17 mouse cellular contexts compared by ENCODE assay signal in genomic region chr10:59798371-59798770, GRCm38 (mm10).
DNase-seq lines count a peak whose midpoint lies in the region; ATAC-seq and TF ChIP-seq lines count a peak whose summit lies in the region.
"Had no signal": no experiment of that assay in that cellular context is flagged by ENCODE, and none has a peak within 500 bp of the region (broad histone marks: within the 10 kb centered on the region; RNA-seq: fewer than 3 reads in every experiment).

No protein-coding gene starts in this region.

- no peak overlapping the region for H3K4me3 ChIP-seq in kidney, adult 2 months (ENCODE audit: insufficient read depth, low read depth, low read length)
- H3K4me3 ChIP-seq in kidney, embryonic 14.5 days (ENCODE audit: low read length), result no peak overlapping the region
- no peak overlapping the region for H3K4me3 ChIP-seq in midbrain, embryonic 11.5 days (ENCODE audit: low read depth, low read length)
- H3K4me3 ChIP-seq in midbrain, embryonic 16.5 days (ENCODE audit: low read depth, low read length), result no peak overlapping the region
- H3K4me3 ChIP-seq: embryonic facial prominence, embryonic 13.5 days; forebrain, embryonic 13.5 days; gastrocnemius, adult 2 months; heart, embryonic 12.5 days; hindbrain, embryonic 12.5 days had no signal

- no peak for ATAC-seq in kidney, embryonic 14.5 days (ENCODE audit: low FRiP score, low TSS enrichment)
- 0 out of 2 replicates have a peak, but pooled peaks have one; percentile 14 for ATAC-seq in midbrain, embryonic 11.5 days (ENCODE audit: low FRiP score)
- ATAC-seq in midbrain, embryonic 16.5 days, result no peak
- ATAC-seq: forebrain, embryonic 13.5 days had no signal

- no peaks in the 10 kb centered on the region for H3K27me3 ChIP-seq in kidney, adult 2 months (replicated peaks; ENCODE audit: control insufficient read depth, insufficient read depth, low read length)
- no peaks in the 10 kb centered on the region for H3K27me3 ChIP-seq in kidney, embryonic 14.5 days (ENCODE audit: control insufficient read depth, insufficient read depth, low read length)
- no peaks in the 10 kb centered on the region for H3K27me3 ChIP-seq in midbrain, embryonic 11.5 days (ENCODE audit: control insufficient read depth, insufficient read depth, low read length)
- no peaks in the 10 kb centered on the region for H3K27me3 ChIP-seq in midbrain, embryonic 16.5 days (ENCODE audit: control insufficient read depth, insufficient read depth, low read depth, low read length)
- H3K27me3 ChIP-seq: embryonic facial prominence, embryonic 13.5 days; forebrain, embryonic 13.5 days; heart, embryonic 12.5 days; hindbrain, embryonic 12.5 days had no signal

- WGBS in kidney, adult 2 months, result 49% methylated on average over 3 of the region's 3 CpGs
- 63% methylated on average over 3 of the region's 3 CpGs for WGBS in kidney, embryonic 14.5 days
- 57% methylated on average over 3 of the region's 3 CpGs for WGBS in midbrain, embryonic 11.5 days
- WGBS in midbrain, embryonic 16.5 days, result 45% methylated on average over 3 of the region's 3 CpGs

- no peak for TF ChIP-seq POLR2A in kidney, adult 2 months (IDR thresholded peaks at IDR 0.05; ENCODE audit: low read depth, low read length)

- H3K36me3 ChIP-seq in kidney, adult 2 months (ENCODE audit: control insufficient read depth, insufficient read depth, low read length), result no peaks in the 10 kb centered on the region
- H3K36me3 ChIP-seq in kidney, embryonic 14.5 days (ENCODE audit: control insufficient read depth, insufficient read depth, low read length), result no peaks in the 10 kb centered on the region
- no peaks in the 10 kb centered on the region for H3K36me3 ChIP-seq in midbrain, embryonic 11.5 days (ENCODE audit: control insufficient read depth, insufficient read depth, low read length)
- H3K36me3 ChIP-seq in midbrain, embryonic 16.5 days (ENCODE audit: control insufficient read depth, insufficient read depth, low read length), result no peaks in the 10 kb centered on the region
- H3K36me3 ChIP-seq: heart, embryonic 12.5 days; hindbrain, embryonic 12.5 days had no signal

- TF ChIP-seq CTCF in kidney, adult 2 months (conservative IDR thresholded peaks at IDR 0.05; ENCODE audit: insufficient read depth, insufficient read length, low read depth, low read length), result no peak

- no peaks in the 10 kb centered on the region for H3K9me3 ChIP-seq in kidney, embryonic 14.5 days (ENCODE audit: control insufficient read depth, low read length)
- no peaks in the 10 kb centered on the region for H3K9me3 ChIP-seq in midbrain, embryonic 11.5 days (ENCODE audit: control insufficient read depth, low read length)
- no peaks in the 10 kb centered on the region for H3K9me3 ChIP-seq in midbrain, embryonic 16.5 days (replicated peaks; ENCODE audit: control insufficient read depth, low read length, poor library complexity, severe bottlenecking)
- H3K9me3 ChIP-seq: embryonic facial prominence, embryonic 13.5 days; forebrain, embryonic 13.5 days; heart, embryonic 12.5 days; hindbrain, embryonic 12.5 days had no signal

- H3K4me2 ChIP-seq in kidney, embryonic 14.5 days (replicated peaks; ENCODE audit: low read depth, low read length), result no peak overlapping the region
- H3K4me2 ChIP-seq in midbrain, embryonic 11.5 days, result no peak overlapping the region
- H3K4me2 ChIP-seq in midbrain, embryonic 16.5 days (ENCODE audit: low read length), result no peak overlapping the region
- H3K4me2 ChIP-seq: embryonic facial prominence, embryonic 13.5 days; forebrain, embryonic 13.5 days; heart, embryonic 12.5 days; hindbrain, embryonic 12.5 days had no signal

- H3K9ac ChIP-seq in kidney, embryonic 14.5 days (ENCODE audit: low read depth, low read length), result no peak overlapping the region
- no peak overlapping the region for H3K9ac ChIP-seq in midbrain, embryonic 11.5 days (ENCODE audit: low read length)
- no peak overlapping the region for H3K9ac ChIP-seq in midbrain, embryonic 16.5 days (ENCODE audit: low read depth, low read length)
- H3K9ac ChIP-seq: embryonic facial prominence, embryonic 13.5 days; forebrain, embryonic 13.5 days; heart, embryonic 12.5 days; hindbrain, embryonic 12.5 days had no signal

- no peaks in the 10 kb centered on the region for H3K4me1 ChIP-seq in kidney, adult 2 months (ENCODE audit: control insufficient read depth, insufficient read depth, low read length)
- H3K4me1 ChIP-seq in kidney, embryonic 14.5 days (ENCODE audit: control insufficient read depth, insufficient read depth, low read length), result peaks cover 13% of the 10 kb centered on the region
- peaks cover 5% of the 10 kb centered on the region for H3K4me1 ChIP-seq in midbrain, embryonic 11.5 days (ENCODE audit: control insufficient read depth, insufficient read depth, low read length)
- peaks cover 9% of the 10 kb centered on the region for H3K4me1 ChIP-seq in midbrain, embryonic 16.5 days (ENCODE audit: control insufficient read depth, insufficient read depth, low read length)

- DNase-seq in kidney, adult 2 months, result peak; percentile 62
- no peak for DNase-seq in kidney, postnatal 4 days
- peak; percentile 15 to 21 for DNase-seq in kidney, postnatal 36 days
- DNase-seq in midbrain, embryonic 11.5 days (ENCODE audit: low spot score, missing footprints), result no peak
- DNase-seq: adrenal gland, adult 2 months; adrenal gland, postnatal 25 days; cerebellum, adult 18-20 months; cerebellum, adult 9-11 months; cerebellum, postnatal 36 days; gastrocnemius, adult 2 months; gastrocnemius, postnatal 25 days had no signal

- no peak overlapping the region for H3K27ac ChIP-seq in kidney, adult 2 months (ENCODE audit: insufficient read depth, low read depth, low read length)
- no peak overlapping the region for H3K27ac ChIP-seq in kidney, embryonic 14.5 days (ENCODE audit: low read depth, low read length)
- no peak overlapping the region for H3K27ac ChIP-seq in midbrain, embryonic 11.5 days (ENCODE audit: low read depth, low read length)
- no peak overlapping the region for H3K27ac ChIP-seq in midbrain, embryonic 16.5 days (ENCODE audit: low read length)
- H3K27ac ChIP-seq: embryonic facial prominence, embryonic 13.5 days; forebrain, embryonic 13.5 days; gastrocnemius, adult 2 months had no signal

Comparison
In these comparisons a context has a peak if more than half of its experiments do, and no peak if none do; other contexts are left out.
1. DNase-seq: peak in kidney, adult 2 months (single experiment) and kidney, postnatal 36 days (2 of 2); none in kidney, postnatal 4 days (0 of 2) and midbrain, embryonic 11.5 days (single experiment).